22 mouse cellular contexts compared by ENCODE assay signal in genomic region chrX:98803813-98804212, GRCm38 (mm10).
DNase-seq lines count a peak whose midpoint lies in the region; ATAC-seq lines count a peak whose summit lies in the region.
"Had no signal": no experiment of that assay in that cellular context is flagged by ENCODE, and none has a peak within 500 bp of the region (broad histone marks: within the 10 kb centered on the region; RNA-seq: fewer than 3 reads in every experiment).

No protein-coding gene starts in this region.

- no peak for DNase-seq in cerebellum, postnatal 4 days (ENCODE audit: low spot score in 2 of 2)
- DNase-seq in hindbrain, embryonic 10.5 days (ENCODE audit: low spot score) = peak; percentile 3
- no peak for DNase-seq in hindbrain, embryonic 14.5 days (ENCODE audit: low spot score)
- DNase-seq in brain, adult 2 months (ENCODE audit: low read depth, low spot score) = peak; percentile 53
- peak; percentile 23 to 27 for DNase-seq in cerebellum, postnatal 10 days
- no peak for DNase-seq in urinary bladder, postnatal 25 days (ENCODE audit: low spot score)
- DNase-seq: adrenal gland, adult 8-10 months; adrenal gland, postnatal 36 days; B cell, adult 2 months; gastrocnemius, postnatal 36 days; heart, adult 11 months; heart, postnatal 36 days; kidney, adult 8-10 months had no signal

- H3K36me3 ChIP-seq in hindbrain, embryonic 10.5 days = no peaks in the 10 kb centered on the region
- no peaks in the 10 kb centered on the region for H3K36me3 ChIP-seq in hindbrain, embryonic 14.5 days (replicated peaks; ENCODE audit: control insufficient read depth, insufficient read depth)
- H3K36me3 ChIP-seq: embryonic facial prominence, embryonic 10.5 days; G1E; heart, embryonic 13.5 days; hindbrain, embryonic 13.5 days had no signal

- no peak overlapping the region for H3K4me3 ChIP-seq in hindbrain, embryonic 10.5 days
- H3K4me3 ChIP-seq in hindbrain, embryonic 14.5 days (replicated peaks; ENCODE audit: low read length) = no peak overlapping the region
- H3K4me3 ChIP-seq: embryonic facial prominence, embryonic 10.5 days; heart, embryonic 13.5 days; hindbrain, embryonic 13.5 days had no signal

- no peaks in the 10 kb centered on the region for H3K9me3 ChIP-seq in hindbrain, embryonic 10.5 days
- no peaks in the 10 kb centered on the region for H3K9me3 ChIP-seq in hindbrain, embryonic 14.5 days (ENCODE audit: control insufficient read depth, low read length)
- H3K9me3 ChIP-seq: embryonic facial prominence, embryonic 10.5 days; G1E; heart, embryonic 13.5 days; hindbrain, embryonic 13.5 days had no signal

- 0 out of 2 replicates have a peak, but pooled peaks have one; percentile 61 for ATAC-seq in cerebellum, adult (ENCODE audit: insufficient number of reproducible peaks, low FRiP score, low TSS enrichment)
- ATAC-seq in hindbrain, embryonic 14.5 days (ENCODE audit: low FRiP score) = no peak
- no peak for ATAC-seq in frontal cortex, adult (ENCODE audit: low TSS enrichment)
- ATAC-seq: CD4-positive, CD25-positive, alpha-beta regulatory T cell, adult 4 months; forebrain, embryonic 14.5 days; intestine, embryonic 16.5 days had no signal

- no peak overlapping the region for H3K4me2 ChIP-seq in hindbrain, embryonic 14.5 days (replicated peaks)
- H3K4me2 ChIP-seq: heart, embryonic 13.5 days; hindbrain, embryonic 13.5 days had no signal

- no peak overlapping the region for H3K27ac ChIP-seq in hindbrain, embryonic 10.5 days
- no peak overlapping the region for H3K27ac ChIP-seq in hindbrain, embryonic 14.5 days
- H3K27ac ChIP-seq: embryonic facial prominence, embryonic 10.5 days; heart, embryonic 13.5 days; hindbrain, embryonic 13.5 days had no signal

- H3K9ac ChIP-seq in hindbrain, embryonic 14.5 days = no peak overlapping the region
- H3K9ac ChIP-seq: heart, embryonic 13.5 days; hindbrain, embryonic 13.5 days had no signal

- H3K4me1 ChIP-seq in hindbrain, embryonic 10.5 days (replicated peaks) = no peaks in the 10 kb centered on the region
- no peaks in the 10 kb centered on the region for H3K4me1 ChIP-seq in hindbrain, embryonic 14.5 days (replicated peaks; ENCODE audit: control insufficient read depth, insufficient read depth, low read length)
- H3K4me1 ChIP-seq: embryonic facial prominence, embryonic 10.5 days; heart, embryonic 13.5 days; hindbrain, embryonic 13.5 days had no signal

- 0 out of 2 replicates have a peak, but pooled peaks cover 5% of the 10 kb centered on the region for H3K27me3 ChIP-seq in hindbrain, embryonic 10.5 days (ENCODE audit: insufficient read depth, poor library complexity, severe bottlenecking)
- H3K27me3 ChIP-seq in hindbrain, embryonic 14.5 days (ENCODE audit: control insufficient read depth, insufficient read depth, low read length) = no peaks in the 10 kb centered on the region
- H3K27me3 ChIP-seq: heart, embryonic 13.5 days; hindbrain, embryonic 13.5 days had no signal

Comparison
In these comparisons a context has a peak if more than half of its experiments do, and no peak if none do; other contexts are left out.
1. DNase-seq: peak in hindbrain, embryonic 10.5 days (single experiment), brain, adult 2 months (single experiment) and cerebellum, postnatal 10 days (2 of 2); none in cerebellum, postnatal 4 days (0 of 2), hindbrain, embryonic 14.5 days (single experiment) and urinary bladder, postnatal 25 days (single experiment).